Mouse (Mus musculus): ENCODE data around the gene Slc30a1. TPM values are rescaled to one million over a fixed set of nuclear protein-coding genes. Genes with fewer than 3 reads are reported as not detected.
A peak's percentile ranks its signal among the peaks of the same experiment; 100 is the strongest.

The Slc30a1 gene
- polyA plus RNA-seq, 1 experiment: 10.1 TPM

DNA sequence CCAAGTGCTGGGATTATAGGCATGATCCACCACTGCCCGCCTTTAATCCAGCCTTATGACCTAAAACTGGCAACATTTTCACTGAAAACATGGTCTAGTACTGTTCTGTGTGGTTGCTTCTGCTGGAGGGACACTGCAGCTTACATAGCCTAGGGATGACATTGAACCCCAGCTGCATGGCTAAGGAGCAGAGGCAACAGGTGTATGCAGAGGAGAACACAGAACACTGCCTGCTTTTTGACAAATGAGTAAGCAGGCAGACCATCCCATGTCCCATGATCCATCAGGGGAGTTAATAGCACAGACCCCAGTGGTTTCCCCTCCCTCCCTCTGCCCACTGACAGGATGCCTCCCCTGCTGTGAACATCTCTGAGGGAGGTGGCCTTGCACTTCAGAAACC is 9.0 kb downstream of the Slc30a1 start:
- Histone ChIP-seq H3K27me3 (ENCODE audit: control insufficient read depth, insufficient read depth, low read length, poor library complexity, severe bottlenecking) (no peaks in the 10 kb centered on the region), H3K4me1 (ENCODE audit: control insufficient read depth, insufficient read depth, low read length) (no peaks in the 10 kb centered on the region), H3K9ac (ENCODE audit: low read depth, poor library complexity, severe bottlenecking) (no peak overlapping the region), H3K27ac (ENCODE audit: insufficient read depth, low read length) (no peak overlapping the region), H3K9me3 (replicated peaks; ENCODE audit: control insufficient read depth, insufficient read depth, low read length, poor library complexity, severe bottlenecking) (no peaks in the 10 kb centered on the region), H3K4me3 (ENCODE audit: low read depth, low read length) (no peak overlapping the region), H3K36me3 (ENCODE audit: control insufficient read depth, insufficient read depth, low read length, poor library complexity, severe bottlenecking) (no peaks in the 10 kb centered on the region)
- TF ChIP-seq EP300 (IDR thresholded peaks at IDR 0.05; ENCODE audit: insufficient read depth, low read depth, low read length) (no peak), POLR2A (IDR thresholded peaks at IDR 0.05; ENCODE audit: insufficient read depth, low read length) (no peak), CTCF (IDR thresholded peaks at IDR 0.05; ENCODE audit: low read depth, low read length) (no peak)

DNA sequence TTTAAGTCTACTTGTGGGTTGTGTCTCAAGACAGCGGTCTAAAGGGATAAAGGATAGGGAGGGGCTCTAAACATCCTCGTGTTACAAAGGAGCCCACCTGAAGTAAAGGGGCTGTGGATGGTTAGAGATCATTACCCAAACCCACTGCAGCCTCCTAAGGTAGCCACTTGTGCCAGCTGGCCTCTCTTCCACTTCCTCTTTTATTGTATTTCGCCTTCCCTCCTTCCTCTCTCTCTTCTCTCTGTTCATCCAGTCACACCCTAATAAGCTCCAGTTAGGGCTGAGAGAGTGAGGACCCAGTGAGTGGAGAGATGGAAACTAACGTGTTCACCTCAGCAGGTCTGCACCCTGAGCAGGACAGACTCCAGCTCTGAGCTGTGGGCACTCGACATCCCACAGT is 10.3 kb downstream of the Slc30a1 start:
- Histone ChIP-seq H3K27ac (ENCODE audit: insufficient read depth, low read length) (no peak overlapping the region), H3K36me3 (ENCODE audit: control insufficient read depth, insufficient read depth, low read length, poor library complexity, severe bottlenecking) (no peaks in the 10 kb centered on the region), H3K4me3 (ENCODE audit: low read depth, low read length) (no peak overlapping the region), H3K9ac (ENCODE audit: low read depth, poor library complexity, severe bottlenecking) (no peak overlapping the region), H3K4me1 (ENCODE audit: control insufficient read depth, insufficient read depth, low read length) (no peaks in the 10 kb centered on the region), H3K27me3 (ENCODE audit: control insufficient read depth, insufficient read depth, low read length, poor library complexity, severe bottlenecking) (no peaks in the 10 kb centered on the region), H3K9me3 (replicated peaks; ENCODE audit: control insufficient read depth, insufficient read depth, low read length, poor library complexity, severe bottlenecking) (peaks cover 7% of the 10 kb centered on the region; the same call in 1 of the 2 replicates)
- TF ChIP-seq POLR2A (IDR thresholded peaks at IDR 0.05; ENCODE audit: insufficient read depth, low read length): no peak
- no peak for TF ChIP-seq EP300 (IDR thresholded peaks at IDR 0.05; ENCODE audit: insufficient read depth, low read depth, low read length)
- TF ChIP-seq CTCF (IDR thresholded peaks at IDR 0.05; ENCODE audit: low read depth, low read length): no peak

DNA sequence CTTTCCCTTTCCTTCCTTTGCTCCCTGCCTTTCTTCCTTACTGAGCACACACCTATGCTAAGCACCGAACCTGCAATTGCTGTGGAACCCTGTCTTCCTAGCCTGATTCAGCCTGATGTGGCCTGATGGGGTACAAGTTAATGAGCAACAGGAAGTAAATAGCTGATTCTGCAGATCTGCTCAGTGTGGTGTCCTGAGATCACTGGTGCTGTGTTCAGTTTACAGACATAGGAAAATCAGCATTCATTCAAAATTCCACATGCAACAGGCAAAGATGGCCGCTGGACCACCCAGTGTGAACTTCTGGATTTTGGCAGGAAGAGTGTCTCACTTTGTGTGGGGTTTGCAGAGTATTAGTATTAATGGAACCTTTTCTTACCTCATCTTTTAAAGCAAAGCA is 12.8 kb downstream of the Slc30a1 start:
- no peaks in the 10 kb centered on the region for H3K27me3 ChIP-seq (ENCODE audit: control insufficient read depth, insufficient read depth, low read length, poor library complexity, severe bottlenecking)

DNA sequence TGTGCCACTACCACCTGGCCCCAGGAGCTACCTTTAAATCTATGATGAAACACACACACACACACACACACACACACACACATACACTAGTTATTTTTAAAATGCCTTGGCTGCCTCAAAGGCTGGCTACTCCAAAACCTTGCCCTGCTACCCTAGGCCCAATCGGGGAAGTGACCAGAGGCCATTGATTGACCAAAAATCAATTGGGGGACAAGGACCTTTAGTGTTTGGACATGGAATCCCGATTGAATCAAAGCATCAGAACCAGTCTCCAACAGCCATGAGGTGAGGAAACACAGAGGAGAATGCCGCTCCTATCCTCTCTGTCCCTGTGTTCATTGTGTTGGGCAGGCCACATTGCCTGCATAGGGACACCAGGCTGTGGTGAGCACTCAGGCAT is 15.1 kb downstream of the Slc30a1 start:
- Histone ChIP-seq H3K27me3 (ENCODE audit: control insufficient read depth, insufficient read depth, low read length, poor library complexity, severe bottlenecking) (no peaks in the 10 kb centered on the region), H3K4me1 (ENCODE audit: control insufficient read depth, insufficient read depth, low read length) (no peaks in the 10 kb centered on the region)
- no peak for TF ChIP-seq POLR2A (IDR thresholded peaks at IDR 0.05; ENCODE audit: insufficient read depth, low read length)
- no peak for TF ChIP-seq EP300 (IDR thresholded peaks at IDR 0.05; ENCODE audit: insufficient read depth, low read depth, low read length)
- no peak for TF ChIP-seq CTCF (IDR thresholded peaks at IDR 0.05; ENCODE audit: low read depth, low read length)

More for the DNA sequence above, 12.8 kb downstream of the Slc30a1 start:
- Histone ChIP-seq H3K9ac (ENCODE audit: low read depth, poor library complexity, severe bottlenecking) (no peak overlapping the region), H3K9me3 (replicated peaks; ENCODE audit: control insufficient read depth, insufficient read depth, low read length, poor library complexity, severe bottlenecking) (peaks cover 7% of the 10 kb centered on the region; the same call in 1 of the 2 replicates), H3K27ac (ENCODE audit: insufficient read depth, low read length) (no peak overlapping the region), H3K4me1 (ENCODE audit: control insufficient read depth, insufficient read depth, low read length) (no peaks in the 10 kb centered on the region), H3K36me3 (ENCODE audit: control insufficient read depth, insufficient read depth, low read length, poor library complexity, severe bottlenecking) (no peaks in the 10 kb centered on the region), H3K4me3 (ENCODE audit: low read depth, low read length) (no peak overlapping the region)
- TF ChIP-seq EP300 (IDR thresholded peaks at IDR 0.05; ENCODE audit: insufficient read depth, low read depth, low read length): no peak
- TF ChIP-seq CTCF (IDR thresholded peaks at IDR 0.05; ENCODE audit: low read depth, low read length): no peak
- no peak for TF ChIP-seq POLR2A (IDR thresholded peaks at IDR 0.05; ENCODE audit: insufficient read depth, low read length)

DNA sequence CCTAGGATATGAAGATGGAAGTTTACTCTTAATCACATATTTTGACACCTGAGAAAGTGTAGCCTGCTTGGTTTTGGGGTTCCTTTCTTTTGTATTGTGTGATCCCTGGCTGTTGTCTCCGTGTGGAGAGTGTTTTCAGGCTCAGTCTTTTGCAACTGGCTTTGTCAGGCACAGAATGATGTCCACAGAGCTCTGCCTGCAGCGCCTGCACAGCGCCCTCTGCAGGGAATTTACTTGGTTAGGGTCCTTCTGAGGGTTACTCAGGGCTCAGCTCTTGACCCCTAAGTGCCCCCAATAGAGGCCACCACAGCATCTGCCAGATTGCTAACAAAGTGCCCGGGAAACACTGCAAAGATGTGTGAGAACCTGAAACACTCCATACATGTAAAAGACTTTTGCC is 18.9 kb downstream of the Slc30a1 start:
- Histone ChIP-seq H3K36me3 (ENCODE audit: control insufficient read depth, insufficient read depth, low read length, poor library complexity, severe bottlenecking) (no peaks in the 10 kb centered on the region), H3K27me3 (ENCODE audit: control insufficient read depth, insufficient read depth, low read length, poor library complexity, severe bottlenecking) (no peaks in the 10 kb centered on the region), H3K9ac (ENCODE audit: low read depth, poor library complexity, severe bottlenecking) (no peak overlapping the region), H3K9me3 (replicated peaks; ENCODE audit: control insufficient read depth, insufficient read depth, low read length, poor library complexity, severe bottlenecking) (peaks cover 7% of the 10 kb centered on the region; the same call in 1 of the 2 replicates), H3K27ac (ENCODE audit: insufficient read depth, low read length) (no peak overlapping the region), H3K4me3 (ENCODE audit: low read depth, low read length) (no peak overlapping the region), H3K4me1 (ENCODE audit: control insufficient read depth, insufficient read depth, low read length) (peaks cover 1% of the 10 kb centered on the region)
- TF ChIP-seq POLR2A (IDR thresholded peaks at IDR 0.05; ENCODE audit: insufficient read depth, low read length) (no peak), EP300 (IDR thresholded peaks at IDR 0.05; ENCODE audit: insufficient read depth, low read depth, low read length) (no peak), CTCF (IDR thresholded peaks at IDR 0.05; ENCODE audit: low read depth, low read length) (peak; percentile 37)

More for the DNA sequence above, 15.1 kb downstream of the Slc30a1 start:
- Histone ChIP-seq H3K36me3 (ENCODE audit: control insufficient read depth, insufficient read depth, low read length, poor library complexity, severe bottlenecking) (no peaks in the 10 kb centered on the region), H3K9me3 (replicated peaks; ENCODE audit: control insufficient read depth, insufficient read depth, low read length, poor library complexity, severe bottlenecking) (peaks cover 7% of the 10 kb centered on the region; the same call in 1 of the 2 replicates), H3K4me3 (ENCODE audit: low read depth, low read length) (no peak overlapping the region), H3K9ac (ENCODE audit: low read depth, poor library complexity, severe bottlenecking) (no peak overlapping the region), H3K27ac (ENCODE audit: insufficient read depth, low read length) (no peak overlapping the region)

DNA sequence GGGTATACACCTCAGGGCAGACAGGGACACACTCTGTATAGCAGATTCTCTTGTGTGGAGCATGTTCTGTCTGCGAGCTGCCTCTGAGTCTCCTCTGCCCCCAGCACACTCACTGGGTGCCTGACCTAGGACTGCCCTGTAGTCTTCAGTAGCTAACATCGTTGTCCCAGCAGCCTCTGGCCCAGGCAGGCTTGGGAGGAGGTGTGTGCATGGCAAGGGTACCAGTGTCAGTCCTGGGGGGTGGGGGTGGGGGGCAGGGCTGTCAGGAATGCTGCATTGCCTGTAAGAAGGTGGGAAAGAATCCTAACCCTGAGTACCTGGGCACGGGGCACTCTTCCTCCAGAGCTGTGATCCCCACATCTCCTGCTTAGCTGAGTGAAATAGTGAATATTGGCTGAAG is 20.1 kb downstream of the Slc30a1 start:
- Histone ChIP-seq H3K27ac (ENCODE audit: insufficient read depth, low read length) (no peak overlapping the region), H3K9me3 (replicated peaks; ENCODE audit: control insufficient read depth, insufficient read depth, low read length, poor library complexity, severe bottlenecking) (no peaks in the 10 kb centered on the region), H3K36me3 (ENCODE audit: control insufficient read depth, insufficient read depth, low read length, poor library complexity, severe bottlenecking) (no peaks in the 10 kb centered on the region), H3K27me3 (ENCODE audit: control insufficient read depth, insufficient read depth, low read length, poor library complexity, severe bottlenecking) (no peaks in the 10 kb centered on the region), H3K9ac (ENCODE audit: low read depth, poor library complexity, severe bottlenecking) (no peak overlapping the region), H3K4me1 (ENCODE audit: control insufficient read depth, insufficient read depth, low read length) (peaks cover 1% of the 10 kb centered on the region), H3K4me3 (ENCODE audit: low read depth, low read length) (no peak overlapping the region)
- TF ChIP-seq EP300 (IDR thresholded peaks at IDR 0.05; ENCODE audit: insufficient read depth, low read depth, low read length): no peak
- no peak for TF ChIP-seq POLR2A (IDR thresholded peaks at IDR 0.05; ENCODE audit: insufficient read depth, low read length)
- no peak for TF ChIP-seq CTCF (IDR thresholded peaks at IDR 0.05; ENCODE audit: low read depth, low read length)

All from ES-Bruce4 (cell line).